Mouse (Mus musculus): ENCODE measurements at regions not wholly inside any gene's neighbourhood (a gene's known extent, or its start where the extent isn't known, plus 50 kb on each side); places are given as distances from the start of the nearest gene placed in this dataset.
"Not testable (repeated sequence)": the region's sequence is repeated elsewhere in the genome, so short reads cannot be mapped to it uniquely, and the experiment has no call there.

GRCm38 (mm10) chr14:87799803-87800202, 383.4 kb downstream of the Tdrd3 start:
- H3K4me3 ChIP-seq (replicated peaks; ENCODE audit: low read length), result no peak overlapping the region
- no peaks in the 10 kb centered on the region for H3K9me3 ChIP-seq (ENCODE audit: low read length)
- H3K36me3 ChIP-seq (ENCODE audit: insufficient read depth, low read length), result no peaks in the 10 kb centered on the region
- TF ChIP-seq CTCF (conservative IDR thresholded peaks at IDR 0.05; ENCODE audit: low read length) (no peak), NANOG (IDR thresholded peaks at IDR 0.05; ENCODE audit: borderline replicate concordance, low read length) (no peak), POU5F1 (IDR thresholded peaks at IDR 0.05; ENCODE audit: borderline replicate concordance, low read length) (no peak)
- no peaks in the 10 kb centered on the region for H3K4me1 ChIP-seq (replicated peaks; ENCODE audit: low read depth, low read length)
- no peaks in the 10 kb centered on the region for H3K27me3 ChIP-seq (ENCODE audit: insufficient read depth, low read length)

DNA sequence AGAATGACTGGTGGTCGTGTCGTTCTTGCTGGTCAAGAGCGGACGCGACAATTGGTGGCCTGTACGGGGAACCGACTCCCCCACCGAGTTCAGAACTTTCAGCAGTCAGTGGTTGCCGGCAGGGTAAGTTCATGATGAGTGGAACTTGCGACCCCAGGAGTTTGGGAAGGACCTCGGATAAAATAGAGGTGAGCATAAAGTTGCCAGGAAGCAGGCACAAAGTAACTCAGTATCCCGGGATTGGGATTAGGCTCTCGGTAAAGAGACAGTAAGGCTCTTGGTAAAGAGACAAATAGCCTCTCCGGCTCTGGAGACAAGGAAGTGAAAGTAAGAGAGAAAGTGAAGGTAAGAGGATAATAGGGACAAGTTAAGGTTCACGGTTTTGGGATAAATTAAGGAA, 393.2 kb downstream of the Tdrd3 start:
- H3K27me3 ChIP-seq (ENCODE audit: insufficient read depth, low read length); H3K9me3 ChIP-seq (ENCODE audit: low read length); H3K4me3 ChIP-seq (replicated peaks; ENCODE audit: low read length); H3K4me1 ChIP-seq (replicated peaks; ENCODE audit: low read depth, low read length); H3K36me3 ChIP-seq (ENCODE audit: insufficient read depth, low read length): not testable (repeated sequence)

DNA sequence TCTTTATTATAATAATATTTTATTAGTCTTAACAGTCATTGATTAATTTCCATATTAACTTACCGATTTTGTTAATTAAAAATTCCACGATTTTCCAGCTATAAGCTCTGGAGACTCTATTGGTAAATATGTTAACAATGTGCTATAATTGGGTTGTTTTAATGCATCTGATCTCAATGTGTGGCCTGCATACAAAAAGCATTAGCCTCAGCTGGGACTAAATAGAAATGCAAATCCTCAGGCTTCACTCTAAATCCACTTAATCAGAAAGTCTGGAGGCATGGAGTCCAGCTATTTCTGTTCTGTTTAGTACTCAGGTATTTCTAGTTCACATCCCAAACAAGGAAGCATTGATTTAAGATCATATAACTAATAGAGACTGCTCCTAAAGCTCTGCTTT, 427.7 kb downstream of the Tdrd3 start:
- Histone ChIP-seq H3K4me1 (replicated peaks; ENCODE audit: low read depth, low read length) (no peaks in the 10 kb centered on the region), H3K36me3 (ENCODE audit: insufficient read depth, low read length) (no peaks in the 10 kb centered on the region), H3K27me3 (ENCODE audit: insufficient read depth, low read length) (no peaks in the 10 kb centered on the region), H3K9me3 (ENCODE audit: low read length) (no peaks in the 10 kb centered on the region), H3K4me3 (replicated peaks; ENCODE audit: low read length) (no peak overlapping the region)
- no peak for TF ChIP-seq NANOG (IDR thresholded peaks at IDR 0.05; ENCODE audit: borderline replicate concordance, low read length)
- no peak for TF ChIP-seq POU5F1 (IDR thresholded peaks at IDR 0.05; ENCODE audit: borderline replicate concordance, low read length)
- TF ChIP-seq CTCF (conservative IDR thresholded peaks at IDR 0.05; ENCODE audit: low read length), result no peak

GRCm38 (mm10) chr14:87861486-87861885, 445.0 kb downstream of the Tdrd3 start:
- no peaks in the 10 kb centered on the region for H3K27me3 ChIP-seq (ENCODE audit: insufficient read depth, low read length)
- H3K4me1 ChIP-seq (replicated peaks; ENCODE audit: low read depth, low read length), result no peaks in the 10 kb centered on the region
- no peak for TF ChIP-seq POU5F1 (IDR thresholded peaks at IDR 0.05; ENCODE audit: borderline replicate concordance, low read length)
- TF ChIP-seq NANOG (IDR thresholded peaks at IDR 0.05; ENCODE audit: borderline replicate concordance, low read length), result no peak
- no peak for TF ChIP-seq CTCF (conservative IDR thresholded peaks at IDR 0.05; ENCODE audit: low read length)
- H3K9me3 ChIP-seq (ENCODE audit: low read length), result no peaks in the 10 kb centered on the region
- no peak overlapping the region for H3K4me3 ChIP-seq (replicated peaks; ENCODE audit: low read length)
- no peaks in the 10 kb centered on the region for H3K36me3 ChIP-seq (ENCODE audit: insufficient read depth, low read length)

DNA sequence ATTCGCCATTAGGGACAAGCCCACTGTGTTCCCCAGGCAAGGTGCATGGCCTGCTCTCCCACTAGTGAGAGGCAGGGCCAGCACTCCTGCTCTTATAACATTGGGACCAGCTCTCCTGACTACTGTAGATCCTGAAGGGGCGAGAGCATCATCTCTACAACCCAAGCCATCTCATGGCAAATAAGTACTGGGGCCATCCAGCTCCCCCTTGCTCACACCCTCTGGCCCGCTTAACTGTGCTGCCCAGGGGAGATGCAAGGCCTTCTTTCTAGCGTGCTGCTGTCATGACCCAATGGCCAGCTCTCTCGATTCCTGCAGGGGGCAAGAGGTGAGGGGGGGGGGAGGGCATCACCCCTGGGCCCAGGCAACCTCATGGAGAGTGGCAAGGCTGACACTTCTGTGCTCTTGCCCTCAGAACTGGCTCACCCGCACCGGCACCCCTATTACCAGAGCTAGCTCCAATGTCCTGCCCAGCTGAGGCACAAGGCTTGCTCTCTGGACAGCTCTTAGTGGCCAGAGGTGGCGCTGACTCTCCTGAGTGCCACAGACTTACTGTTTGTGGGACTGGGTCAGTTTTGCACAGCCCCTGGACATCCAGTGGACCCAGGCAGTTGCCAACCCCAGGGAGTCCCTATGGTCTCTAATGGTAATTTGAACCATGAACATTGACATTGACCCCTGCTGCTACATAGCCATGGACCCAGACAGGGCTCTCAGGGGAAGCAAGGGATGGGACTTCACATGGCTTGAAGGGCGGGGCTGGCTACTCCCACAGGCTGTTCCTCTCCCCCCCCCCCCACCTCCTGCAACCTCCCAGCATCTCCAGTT, 448.2 kb downstream of the Tdrd3 start:
- H3K9me3 ChIP-seq (ENCODE audit: low read length), result no peaks in the 10 kb centered on the region
- H3K27me3 ChIP-seq (ENCODE audit: insufficient read depth, low read length), result no peaks in the 10 kb centered on the region
- TF ChIP-seq POU5F1 (IDR thresholded peaks at IDR 0.05; ENCODE audit: borderline replicate concordance, low read length), result no peak
- no peak for TF ChIP-seq CTCF (conservative IDR thresholded peaks at IDR 0.05; ENCODE audit: low read length)
- TF ChIP-seq NANOG (IDR thresholded peaks at IDR 0.05; ENCODE audit: borderline replicate concordance, low read length), result no peak
- no peaks in the 10 kb centered on the region for H3K36me3 ChIP-seq (ENCODE audit: insufficient read depth, low read length)
- H3K4me1 ChIP-seq (replicated peaks; ENCODE audit: low read depth, low read length), result no peaks in the 10 kb centered on the region
- no peak overlapping the region for H3K4me3 ChIP-seq (replicated peaks; ENCODE audit: low read length)

DNA sequence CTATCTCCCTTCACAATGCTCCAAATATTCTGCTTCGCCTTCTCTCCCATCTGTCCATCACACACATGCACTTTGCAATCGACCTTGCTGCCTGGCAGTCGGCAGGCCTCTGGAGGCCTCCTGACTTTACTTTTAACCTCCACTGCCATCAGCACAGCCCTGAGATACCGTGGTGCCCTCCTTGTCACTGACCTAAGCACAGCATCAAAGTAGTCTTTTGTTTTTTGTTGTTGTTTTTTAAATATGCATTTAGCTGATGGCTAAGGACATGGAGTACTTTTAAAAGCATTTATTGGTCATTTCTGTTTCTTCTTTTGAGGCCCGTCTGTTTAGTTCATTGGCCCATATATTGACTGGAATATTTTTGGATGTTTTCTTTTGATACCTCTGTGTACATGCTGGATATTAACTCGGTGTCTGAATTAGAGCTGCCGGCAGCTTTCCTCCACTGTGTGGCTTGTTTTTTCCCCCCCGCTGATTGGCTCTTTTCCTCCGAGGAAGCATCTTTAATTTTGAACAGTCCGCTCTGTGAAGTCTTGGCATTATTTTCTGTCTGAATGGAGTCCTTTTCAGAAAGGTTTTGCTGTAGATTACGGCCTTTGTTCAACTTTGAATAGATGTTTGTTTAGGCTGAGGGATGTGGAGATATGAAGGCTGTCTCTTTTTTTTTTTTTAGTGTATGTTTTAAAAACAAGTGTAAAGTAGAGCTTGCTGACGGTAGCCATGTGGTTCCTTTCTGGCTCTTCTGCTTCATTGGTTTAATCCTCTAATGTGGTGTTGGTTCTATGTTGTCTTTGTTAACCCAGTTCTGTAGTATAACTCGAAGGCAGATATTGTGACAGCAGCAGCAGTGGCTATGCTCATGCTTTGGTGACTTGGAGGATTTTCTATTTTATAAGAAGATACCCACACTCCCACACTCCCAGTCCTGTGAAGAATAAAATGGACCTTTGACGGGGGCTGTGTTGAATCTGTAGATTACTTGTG, 449.1 kb downstream of the Tdrd3 start:
- TF ChIP-seq CTCF (conservative IDR thresholded peaks at IDR 0.05; ENCODE audit: low read length) (no peak), NANOG (IDR thresholded peaks at IDR 0.05; ENCODE audit: borderline replicate concordance, low read length) (no peak), POU5F1 (IDR thresholded peaks at IDR 0.05; ENCODE audit: borderline replicate concordance, low read length) (no peak)
- H3K4me3 ChIP-seq (replicated peaks; ENCODE audit: low read length), result no peak overlapping the region
- H3K4me1 ChIP-seq (replicated peaks; ENCODE audit: low read depth, low read length), result no peaks in the 10 kb centered on the region
- H3K9me3 ChIP-seq (ENCODE audit: low read length), result no peaks in the 10 kb centered on the region
- no peaks in the 10 kb centered on the region for H3K27me3 ChIP-seq (ENCODE audit: insufficient read depth, low read length)
- H3K36me3 ChIP-seq (ENCODE audit: insufficient read depth, low read length), result no peaks in the 10 kb centered on the region

- TF ChIP-seq CTCF (conservative IDR thresholded peaks at IDR 0.05; ENCODE audit: low read length) (no peak), POU5F1 (IDR thresholded peaks at IDR 0.05; ENCODE audit: borderline replicate concordance, low read length) (no peak), NANOG (IDR thresholded peaks at IDR 0.05; ENCODE audit: borderline replicate concordance, low read length) (no peak)
- no peaks in the 10 kb centered on the region for H3K4me1 ChIP-seq (replicated peaks; ENCODE audit: low read depth, low read length)
- H3K4me3 ChIP-seq (replicated peaks; ENCODE audit: low read length), result no peak overlapping the region
- H3K9me3 ChIP-seq (ENCODE audit: low read length), result no peaks in the 10 kb centered on the region
- H3K36me3 ChIP-seq (ENCODE audit: insufficient read depth, low read length), result no peaks in the 10 kb centered on the region
- H3K27me3 ChIP-seq (ENCODE audit: insufficient read depth, low read length), result no peaks in the 10 kb centered on the region
Measured at GRCm38 (mm10) chr14:87901784-87902183, 485.3 kb downstream of the Tdrd3 start.

DNA sequence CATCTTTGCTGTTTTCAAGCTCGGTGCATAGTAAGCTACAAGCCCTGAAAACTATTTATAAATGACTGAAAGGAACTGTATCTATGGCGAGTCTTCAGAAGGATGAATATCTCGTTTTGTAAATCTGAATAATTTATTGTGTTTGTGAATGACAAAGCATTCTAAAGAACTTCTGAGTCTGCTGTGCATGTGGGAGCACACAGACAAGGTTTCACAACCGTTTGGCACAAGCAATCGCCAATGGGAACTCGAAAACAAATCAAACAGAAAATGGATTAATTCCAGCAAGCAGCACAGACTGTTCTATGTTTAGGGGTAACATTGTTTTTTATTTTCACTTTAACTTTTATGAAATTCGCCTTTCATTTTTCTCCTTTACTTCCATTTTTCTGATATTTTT, 486.0 kb downstream of the Tdrd3 start:
- H3K36me3 ChIP-seq (ENCODE audit: insufficient read depth, low read length), result no peaks in the 10 kb centered on the region
- no peaks in the 10 kb centered on the region for H3K9me3 ChIP-seq (ENCODE audit: low read length)
- H3K27me3 ChIP-seq (ENCODE audit: insufficient read depth, low read length), result no peaks in the 10 kb centered on the region
- H3K4me3 ChIP-seq (replicated peaks; ENCODE audit: low read length), result no peak overlapping the region
- TF ChIP-seq POU5F1 (IDR thresholded peaks at IDR 0.05; ENCODE audit: borderline replicate concordance, low read length) (no peak), NANOG (IDR thresholded peaks at IDR 0.05; ENCODE audit: borderline replicate concordance, low read length) (no peak), CTCF (conservative IDR thresholded peaks at IDR 0.05; ENCODE audit: low read length) (no peak)
- H3K4me1 ChIP-seq (replicated peaks; ENCODE audit: low read depth, low read length), result no peaks in the 10 kb centered on the region
